Mouse (Mus musculus): ENCODE results near the gene Dlx5. TPM values are rescaled to one million over a fixed set of nuclear protein-coding genes. Genes with fewer than 3 reads are reported as not detected.

The Dlx5 gene
- polyA plus RNA-seq, 1 experiment from 2014 or later, result not detected

- Histone ChIP-seq H3K4me1 (0 out of 2 replicates have a peak, but pooled peaks cover 5% of the 10 kb centered on the region), H3K9ac (no peak within 1 kb of the TSS), H3K4me2 (peak within 1 kb of the TSS; percentile 64), H3K4me3 (peak within 1 kb of the TSS; percentile 40), H3K27ac (no peak within 1 kb of the TSS), H3K36me3 (no peaks in the 10 kb centered on the region), H3K9me3 (replicated peaks) (no peaks in the 10 kb centered on the region), H3K27me3 (replicated peaks) (peaks cover 96% of the 10 kb centered on the region)
- peak; percentile 49; the same call in 1 of the 2 replicates for ATAC-seq
- WGBS (ENCODE audit: insufficient replicate concordance), result under 1% methylated on average over 51 of the region's 52 CpGs
Observed at GRCm38 (mm10) chr6:6863160-6863870, 18.6 kb downstream of the Dlx5 start, which contains the start of gene Dlx6. TSS of gene Dlx6 (plus strand) at chr6:6863334.

GRCm38 (mm10) chr6:6862611-6863010, 19.3 kb downstream of the Dlx5 start:
- WGBS (ENCODE audit: insufficient replicate concordance), result under 1% methylated on average over 23 of the region's 23 CpGs
- H3K4me3 ChIP-seq, result peak overlapping the region; percentile 32
- 0 out of 2 replicates have a peak, but pooled peaks cover 5% of the 10 kb centered on the region for H3K4me1 ChIP-seq
- no peak overlapping the region for H3K9ac ChIP-seq
- H3K36me3 ChIP-seq, result no peaks in the 10 kb centered on the region
- H3K27me3 ChIP-seq (replicated peaks), result peaks cover 96% of the 10 kb centered on the region
- peak overlapping the region; percentile 64 for H3K4me2 ChIP-seq
- ATAC-seq, result no peak
- no peak overlapping the region for H3K27ac ChIP-seq
- H3K9me3 ChIP-seq (replicated peaks), result no peaks in the 10 kb centered on the region

GRCm38 (mm10) chr6:6861798-6862428, 20.0 kb downstream of the Dlx5 start:
- no peaks in the 10 kb centered on the region for H3K9me3 ChIP-seq (replicated peaks)
- H3K9ac ChIP-seq, result no peak overlapping the region
- H3K36me3 ChIP-seq, result no peaks in the 10 kb centered on the region
- H3K27ac ChIP-seq, result no peak overlapping the region
- peaks cover 95% of the 10 kb centered on the region for H3K27me3 ChIP-seq (replicated peaks)
- ATAC-seq, result no peak
- H3K4me2 ChIP-seq, result no peak overlapping the region
- 0 out of 2 replicates have a peak, but pooled peaks cover 5% of the 10 kb centered on the region for H3K4me1 ChIP-seq
- no peak overlapping the region for H3K4me3 ChIP-seq
- WGBS (ENCODE audit: insufficient replicate concordance), result 4% methylated on average over 11 of the region's 11 CpGs

GRCm38 (mm10) chr6:6861086-6861797, 20.6 kb downstream of the Dlx5 start:
- Histone ChIP-seq H3K4me3 (no peak overlapping the region), H3K9me3 (replicated peaks) (no peaks in the 10 kb centered on the region), H3K4me2 (no peak overlapping the region)

GRCm38 (mm10) chr6:6860411-6861085, 21.3 kb downstream of the Dlx5 start:
- no peak overlapping the region for H3K4me3 ChIP-seq
- no peak overlapping the region for H3K27ac ChIP-seq
- 1% methylated on average over 33 of the region's 33 CpGs for WGBS (ENCODE audit: insufficient replicate concordance)
- H3K36me3 ChIP-seq, result no peaks in the 10 kb centered on the region
- no peaks in the 10 kb centered on the region for H3K9me3 ChIP-seq (replicated peaks)
- 0 out of 2 replicates have a peak, but pooled peaks cover 5% of the 10 kb centered on the region for H3K4me1 ChIP-seq
- no peak overlapping the region for H3K4me2 ChIP-seq
- no peak overlapping the region for H3K9ac ChIP-seq
- ATAC-seq, result no peak
- peaks cover 96% of the 10 kb centered on the region for H3K27me3 ChIP-seq (replicated peaks)

More at GRCm38 (mm10) chr6:6861086-6861797, 20.6 kb downstream of the Dlx5 start:
- Histone ChIP-seq H3K4me1 (0 out of 2 replicates have a peak, but pooled peaks cover 5% of the 10 kb centered on the region), H3K36me3 (no peaks in the 10 kb centered on the region), H3K27me3 (replicated peaks) (peaks cover 96% of the 10 kb centered on the region), H3K9ac (no peak overlapping the region), H3K27ac (no peak overlapping the region)
- WGBS (ENCODE audit: insufficient replicate concordance), result 1% methylated on average over 21 of the region's 21 CpGs
- no peak for ATAC-seq

GRCm38 (mm10) chr6:6859950-6860410, 21.9 kb downstream of the Dlx5 start:
- H3K4me1 ChIP-seq, result 0 out of 2 replicates have a peak, but pooled peaks cover 5% of the 10 kb centered on the region
- WGBS (ENCODE audit: insufficient replicate concordance), result 1% methylated on average over 21 of the region's 21 CpGs
- H3K27ac ChIP-seq, result no peak overlapping the region
- H3K9ac ChIP-seq, result no peak overlapping the region
- no peak overlapping the region for H3K4me3 ChIP-seq
- no peaks in the 10 kb centered on the region for H3K9me3 ChIP-seq (replicated peaks)
- H3K36me3 ChIP-seq, result no peaks in the 10 kb centered on the region
- no peak for ATAC-seq
- H3K4me2 ChIP-seq, result no peak overlapping the region
- peaks cover 96% of the 10 kb centered on the region for H3K27me3 ChIP-seq (replicated peaks)

- H3K9ac ChIP-seq, result no peak overlapping the region
- 3% methylated on average over 19 of the region's 19 CpGs for WGBS (ENCODE audit: insufficient replicate concordance)
- no peak overlapping the region for H3K4me2 ChIP-seq
- no peaks in the 10 kb centered on the region for H3K9me3 ChIP-seq (replicated peaks)
- no peaks in the 10 kb centered on the region for H3K36me3 ChIP-seq
- no peak overlapping the region for H3K4me3 ChIP-seq
- no peak for ATAC-seq
- H3K27ac ChIP-seq, result no peak overlapping the region
- peaks cover 96% of the 10 kb centered on the region for H3K27me3 ChIP-seq (replicated peaks)
- 0 out of 2 replicates have a peak, but pooled peaks cover 5% of the 10 kb centered on the region for H3K4me1 ChIP-seq
Observed at GRCm38 (mm10) chr6:6859111-6859949, 22.6 kb downstream of the Dlx5 start.

GRCm38 (mm10) chr6:6858571-6858970, 23.3 kb downstream of the Dlx5 start:
- peaks cover 96% of the 10 kb centered on the region for H3K27me3 ChIP-seq (replicated peaks)
- WGBS (ENCODE audit: insufficient replicate concordance), result 0% methylated on average over 1 of the region's 1 CpGs
- ATAC-seq, result no peak
- H3K9me3 ChIP-seq (replicated peaks), result no peaks in the 10 kb centered on the region
- H3K27ac ChIP-seq, result no peak overlapping the region
- no peaks in the 10 kb centered on the region for H3K36me3 ChIP-seq
- H3K4me1 ChIP-seq, result 0 out of 2 replicates have a peak, but pooled peaks cover 5% of the 10 kb centered on the region
- no peak overlapping the region for H3K9ac ChIP-seq
- H3K4me2 ChIP-seq, result no peak overlapping the region
- H3K4me3 ChIP-seq, result no peak overlapping the region

- Histone ChIP-seq H3K4me2 (no peak overlapping the region), H3K9ac (no peak overlapping the region), H3K4me1 (0 out of 2 replicates have a peak, but pooled peaks cover 3% of the 10 kb centered on the region), H3K36me3 (no peaks in the 10 kb centered on the region), H3K27me3 (replicated peaks) (peaks cover 96% of the 10 kb centered on the region), H3K9me3 (replicated peaks) (no peaks in the 10 kb centered on the region), H3K27ac (no peak overlapping the region), H3K4me3 (no peak overlapping the region)
- ATAC-seq, result no peak
- WGBS (ENCODE audit: insufficient replicate concordance), result 11% methylated on average over 2 of the region's 2 CpGs
Observed at GRCm38 (mm10) chr6:6857766-6858165, 24.1 kb downstream of the Dlx5 start.

GRCm38 (mm10) chr6:6856881-6857280, 25.0 kb downstream of the Dlx5 start:
- Histone ChIP-seq H3K9me3 (replicated peaks) (no peaks in the 10 kb centered on the region), H3K4me3 (no peak overlapping the region), H3K4me2 (no peak overlapping the region), H3K36me3 (no peaks in the 10 kb centered on the region), H3K9ac (no peak overlapping the region), H3K27me3 (replicated peaks) (peaks cover 96% of the 10 kb centered on the region), H3K27ac (no peak overlapping the region), H3K4me1 (no peaks in the 10 kb centered on the region)
- ATAC-seq, result no peak
- 5% methylated on average over 4 of the region's 4 CpGs for WGBS (ENCODE audit: insufficient replicate concordance)

- ATAC-seq, result no peak
- Histone ChIP-seq H3K4me1 (no peaks in the 10 kb centered on the region), H3K4me2 (no peak overlapping the region), H3K27ac (no peak overlapping the region), H3K9me3 (replicated peaks) (no peaks in the 10 kb centered on the region), H3K36me3 (no peaks in the 10 kb centered on the region), H3K9ac (no peak overlapping the region), H3K4me3 (no peak overlapping the region), H3K27me3 (replicated peaks) (peaks cover 98% of the 10 kb centered on the region)
- 1% methylated on average over 20 of the region's 20 CpGs for WGBS (ENCODE audit: insufficient replicate concordance)
Observed at GRCm38 (mm10) chr6:6856316-6856715, 25.6 kb downstream of the Dlx5 start.
